Mouse (Mus musculus) thymus, postnatal 25 days (tissue): Measurements from ENCODE around the gene Tex37.

Source experiments
- DNase-seq: peaks from one replicate; pipeline ENCODE4 v3.0.0; 2022

The Tex37 gene

GRCm38 (mm10) chr6:70918827-70919226, at the start of gene Tex37:
Tex37 (minus strand) TSS chr6:70918927.
- no peak for DNase-seq

GRCm38 (mm10) chr6:70968291-70968690, 49.6 kb upstream of the Tex37 start:
- no peak for DNase-seq

DNA sequence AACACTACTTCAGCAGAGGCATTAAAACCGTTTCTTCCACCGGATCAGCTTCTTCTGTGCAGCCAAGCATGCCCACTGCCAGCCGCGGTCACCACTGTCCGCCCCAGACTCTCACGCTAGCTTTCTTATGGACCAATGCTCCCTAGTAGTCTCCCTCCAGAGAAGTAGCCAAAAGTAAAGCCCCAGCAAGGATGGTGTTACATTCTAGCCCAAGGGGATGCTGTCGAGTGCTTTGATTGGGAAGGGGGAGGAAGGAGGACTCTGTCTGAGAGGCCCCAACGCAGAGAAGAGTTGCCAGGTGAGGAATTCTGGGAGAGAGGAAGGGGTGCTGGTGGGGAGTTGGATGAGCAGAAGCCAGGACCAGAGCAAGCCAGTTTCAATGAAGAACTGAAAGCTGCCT, 48.7 kb upstream of the Tex37 start:
- DNase-seq, result no peak

- no peak for DNase-seq
Observed at GRCm38 (mm10) chr6:70965694-70966093, 47.0 kb upstream of the Tex37 start.

- DNase-seq, result no peak
Observed at GRCm38 (mm10) chr6:70964116-70964830, 45.5 kb upstream of the Tex37 start.

GRCm38 (mm10) chr6:70957341-70957940, 38.7 kb upstream of the Tex37 start:
- DNase-seq, result no peak

- DNase-seq, result no peak
Observed at GRCm38 (mm10) chr6:70956936-70957335, 38.2 kb upstream of the Tex37 start.

DNA sequence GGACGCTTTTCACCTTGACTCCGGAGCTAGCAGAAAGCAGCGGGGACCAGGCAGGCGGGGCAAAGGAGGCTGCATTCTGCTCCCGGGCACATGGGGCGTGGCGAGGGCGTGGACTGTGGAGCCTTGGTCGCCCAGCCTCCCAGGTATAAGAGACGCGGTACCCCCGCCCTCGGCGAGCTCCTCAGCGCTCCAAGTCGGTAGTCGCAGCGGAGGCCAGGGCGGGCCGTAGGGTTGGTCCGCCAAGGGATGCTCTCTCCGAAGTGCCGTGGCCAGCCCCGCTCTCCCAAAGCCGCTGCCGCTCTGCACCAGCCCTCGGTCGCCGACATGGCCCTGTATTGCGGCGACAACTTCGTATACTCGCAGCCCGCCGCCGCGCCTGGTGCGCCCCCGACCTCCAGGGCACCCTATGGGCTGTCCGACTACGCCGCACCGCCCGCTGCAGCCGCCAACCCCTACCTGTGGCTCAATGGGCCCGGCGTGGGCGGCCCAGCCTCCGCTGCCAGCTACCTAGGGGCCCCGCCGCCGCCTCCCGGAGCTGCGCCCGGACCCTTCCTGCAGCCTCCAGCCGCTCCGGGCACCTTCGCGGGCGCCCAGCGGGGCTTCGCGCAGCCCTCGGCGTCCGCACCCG, 37.7 kb upstream of the Tex37 start, which contains the start of gene Foxi3:
Foxi3 (plus strand) TSS at position 247 of the 628 bp plus-strand sequence.
- peak; percentile 17 for DNase-seq

DNA sequence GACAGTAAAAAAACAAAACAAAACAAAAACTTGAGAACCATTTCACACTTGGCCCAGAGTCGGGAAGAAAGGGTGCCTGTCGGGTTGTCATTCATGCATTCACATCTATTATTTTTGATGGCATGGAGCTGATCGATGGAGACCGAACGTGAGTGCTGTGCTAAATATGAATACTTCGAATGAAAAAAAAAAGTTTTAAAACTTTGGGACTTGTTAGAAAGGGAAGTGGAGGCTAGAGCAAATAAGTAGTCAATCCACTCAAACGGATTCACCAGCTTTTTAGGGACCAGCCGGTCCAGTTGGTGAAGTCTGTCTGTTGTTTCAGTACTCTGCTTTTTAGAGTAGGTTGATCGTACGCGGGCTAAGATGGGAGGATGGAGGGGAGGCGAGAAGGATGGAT, 37.1 kb upstream of the Tex37 start:
- no peak for DNase-seq

- no peak for DNase-seq
Observed at GRCm38 (mm10) chr6:70955291-70955800, 36.6 kb upstream of the Tex37 start.

- DNase-seq, result no peak
Observed at GRCm38 (mm10) chr6:70954040-70954439, 35.3 kb upstream of the Tex37 start.

GRCm38 (mm10) chr6:70953274-70953673, 34.5 kb upstream of the Tex37 start:
- DNase-seq, result no peak

GRCm38 (mm10) chr6:70931801-70932200, 13.1 kb upstream of the Tex37 start:
- no peak for DNase-seq

GRCm38 (mm10) chr6:70921274-70922074, 2.7 kb upstream of the Tex37 start:
- DNase-seq, result peak; percentile 38

DNA sequence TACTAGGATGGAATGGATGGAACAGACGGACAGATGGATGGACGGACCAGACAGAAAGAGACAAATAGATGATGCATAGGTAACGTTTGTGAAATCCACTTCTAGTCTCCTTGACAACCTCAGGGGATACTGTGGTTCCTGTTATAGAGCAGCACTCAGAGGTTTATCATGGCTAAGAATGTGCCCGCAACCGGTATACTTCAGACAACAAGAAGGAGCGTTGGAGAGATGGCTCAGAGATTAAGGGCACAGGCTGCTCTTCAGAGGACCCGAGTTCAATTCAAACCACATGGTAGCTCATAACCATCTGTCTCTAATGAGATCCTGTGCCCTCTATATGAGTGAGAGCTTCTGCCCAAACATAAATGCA, 6.3 kb downstream of the Tex37 start:
- DNase-seq, result no peak

DNA sequence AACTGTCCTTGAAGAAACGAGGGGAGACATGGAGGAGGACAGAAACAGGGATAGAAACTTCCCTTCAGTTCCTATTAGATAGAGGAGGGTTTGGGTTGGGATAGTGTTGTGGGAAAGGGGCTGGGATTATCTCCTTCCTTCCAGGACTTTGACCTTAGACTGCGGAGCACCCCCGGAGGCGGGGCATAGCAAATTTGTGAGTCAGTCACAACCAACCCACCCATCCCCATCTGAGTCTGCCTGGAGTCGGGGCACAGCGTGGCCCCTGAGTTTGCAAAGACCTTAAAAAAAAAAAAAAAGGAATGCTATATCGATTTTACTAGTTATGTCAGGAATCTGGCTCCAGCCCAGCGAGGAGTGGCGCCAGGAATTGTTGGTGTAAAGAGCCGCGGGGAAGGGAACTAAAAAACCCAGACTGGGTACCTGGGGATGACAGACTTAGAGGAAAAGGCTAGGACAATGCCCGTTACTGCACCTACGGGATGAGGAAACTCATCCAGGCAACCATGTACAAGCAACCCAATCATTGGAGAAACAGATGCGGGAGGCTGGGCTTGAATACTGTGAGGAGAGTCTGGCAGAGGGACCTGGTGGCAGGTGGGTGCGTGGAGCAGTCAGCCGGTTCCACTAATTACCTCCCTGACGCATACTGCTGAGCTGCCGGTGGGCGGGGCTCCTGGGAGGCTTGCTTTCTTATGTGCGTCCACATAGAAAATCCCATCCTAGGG, 6.9 kb downstream of the Tex37 start:
- no peak for DNase-seq

DNA sequence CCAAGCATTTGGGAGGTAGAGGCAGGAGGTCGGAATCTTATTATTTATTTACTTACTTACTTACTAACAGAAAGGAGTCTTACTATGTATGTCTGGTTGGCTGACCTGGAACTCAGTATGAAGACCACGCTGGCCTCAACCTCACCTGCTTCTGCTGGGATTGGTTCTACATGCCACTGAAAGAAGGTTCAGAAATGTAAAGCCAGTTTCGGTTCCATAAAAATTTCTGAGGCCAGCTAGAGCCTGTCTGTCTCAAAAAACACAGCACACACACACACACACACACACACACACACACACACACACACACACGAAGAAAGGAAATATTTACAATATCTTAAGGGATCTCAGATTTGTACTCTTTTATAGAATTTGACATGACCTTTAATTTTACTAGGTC, 8.4 kb downstream of the Tex37 start:
- DNase-seq, result no peak

DNA sequence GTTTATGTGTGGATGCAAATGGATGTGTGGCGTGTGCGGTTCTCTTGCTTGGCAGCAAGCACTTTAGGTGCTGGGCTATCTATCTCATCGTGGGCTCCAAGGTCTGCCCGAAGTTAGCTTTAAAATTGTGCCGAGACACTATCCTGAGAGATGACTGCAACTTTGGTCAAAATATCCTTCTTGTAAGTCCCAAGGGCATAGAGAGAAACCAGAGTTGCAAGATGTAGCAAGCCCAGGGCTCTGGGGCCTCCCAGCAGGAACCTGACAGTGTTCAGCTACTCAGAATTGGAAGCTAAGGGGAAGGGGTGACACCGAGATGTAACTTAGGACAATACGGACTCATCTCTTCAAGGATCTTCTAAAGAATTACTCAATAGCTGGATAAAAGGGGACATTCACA, 9.2 kb downstream of the Tex37 start:
- DNase-seq, result no peak

GRCm38 (mm10) chr6:70903689-70904088, 15.0 kb downstream of the Tex37 start:
- no peak for DNase-seq

DNA sequence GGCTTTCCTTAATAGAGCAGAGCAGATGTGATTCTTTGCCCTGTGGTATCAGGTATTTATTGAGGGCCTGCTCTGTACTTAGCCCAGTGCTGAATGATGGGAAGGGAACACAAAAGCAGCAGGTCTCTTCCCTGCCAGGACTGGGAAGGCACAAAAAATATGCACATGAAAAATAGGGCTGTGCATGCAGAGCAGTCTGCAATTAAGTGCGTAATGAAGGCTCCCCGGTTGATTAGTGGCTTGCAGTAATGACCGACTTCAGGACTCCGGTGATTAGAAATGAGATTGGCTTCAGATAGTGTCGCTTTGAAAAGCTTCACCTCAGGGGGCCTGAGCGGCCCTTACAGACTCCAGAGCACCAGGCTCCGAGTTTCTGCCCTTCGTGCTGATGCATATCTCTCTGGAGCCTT, 19.1 kb downstream of the Tex37 start:
- no peak for DNase-seq

- DNase-seq, result no peak
Observed at GRCm38 (mm10) chr6:70898166-70898565, 20.6 kb downstream of the Tex37 start.

GRCm38 (mm10) chr6:70887993-70888392, 30.7 kb downstream of the Tex37 start:
- no peak for DNase-seq
